Mouse (Mus musculus) limb, embryonic 14.5 days (tissue): Measurements from ENCODE around the gene Gm27021. TPM values are rescaled to one million over a fixed set of nuclear protein-coding genes. Genes with fewer than 3 reads are reported as not detected.
A peak's percentile ranks its signal among the peaks of the same experiment; 100 is the strongest.

Source experiments
- ATAC-seq: fragments of 200-750 bp; cut with Nextera tagmentation; 2 replicates; pipeline ENCODE4 v1.8.0; 2017; ENCODE audit warnings: low read depth, moderate number of reproducible peaks, moderate TSS enrichment; ENCODE audit not compliant: low FRiP score
- DNase-seq: peaks from one replicate; pipeline ENCODE4 v3.0.0-alpha.2; 2015; ENCODE audit warnings: low spot score
- H3K27ac ChIP-seq: fragments of 300-500 bp; sonication (generic); replicated peaks from 2 replicates; pipeline ENCODE4 v1.5.1; 2014; ENCODE audit warnings: low read depth, mild to moderate bottlenecking, low read length, moderate library complexity, mixed read lengths
- H3K27me3 ChIP-seq: fragments of 300-500 bp; sonication (generic); 2 replicates; pipeline ENCODE4 v1.6.1; 2014; ENCODE audit warnings: low read length, mixed read lengths; ENCODE audit not compliant: control insufficient read depth, insufficient read depth
- H3K36me3 ChIP-seq: fragments of 300-500 bp; sonication (generic); 2 replicates; pipeline ENCODE4 v1.6.1; 2014; ENCODE audit warnings: mild to moderate bottlenecking, low read length, moderate library complexity, mixed read lengths; ENCODE audit not compliant: control insufficient read depth, insufficient read depth
- H3K4me1 ChIP-seq: fragments of 300-500 bp; sonication (generic); 2 replicates; pipeline ENCODE4 v1.6.1; 2014; ENCODE audit warnings: antibody characterized with exemption, low read length, mixed read lengths; ENCODE audit not compliant: control insufficient read depth, insufficient read depth
- H3K4me2 ChIP-seq: fragments of 300-500 bp; sonication (generic); replicated peaks from 2 replicates; pipeline ENCODE4 v1.6.1; 2014; ENCODE audit warnings: low read depth, mild to moderate bottlenecking, low read length, moderate library complexity; ENCODE audit not compliant: severe bottlenecking
- H3K4me3 ChIP-seq: fragments of 300-500 bp; sonication (generic); replicated peaks from 2 replicates; pipeline ENCODE4 v1.5.1; 2014; ENCODE audit warnings: low read length
- H3K9ac ChIP-seq: fragments of 300-500 bp; sonication (generic); 2 replicates; pipeline ENCODE4 v1.6.1; 2014; ENCODE audit warnings: mild to moderate bottlenecking, low read depth, low read length, moderate library complexity; ENCODE audit not compliant: severe bottlenecking
- H3K9me3 ChIP-seq: fragments of 300-500 bp; sonication (generic); 2 replicates; pipeline ENCODE4 v1.6.1; 2016; ENCODE audit warnings: low read length; ENCODE audit not compliant: control insufficient read depth
- POLR2A ChIP-seq: fragments of 200-500 bp; IDR thresholded peaks from 2 replicates; pipeline ENCODE4 v1.8.0; 2012; ENCODE audit warnings: inconsistent platforms, mild to moderate bottlenecking, moderate library complexity, borderline replicate concordance; ENCODE audit not compliant: insufficient read depth, insufficient read length; ENCODE audit errors: extremely low read depth
- WGBS: fragments of 180-500 bp; shearing (Covaris S2); extraction: QIAGEN DNeasy Blood & Tissue Kit; methylation state at CpG from one replicate; pipeline ENCODE4 v1.1.7; 2014; 5-methylcytosine and 5-hydroxymethylcytosine counted together
- polyA plus RNA-seq, 2 experiments: library from polyadenylated mRNA; depleted of rRNA in 1 of 2; stranded (reverse) in 1 of 2; unstranded in 1 of 2; fragments of >200 nt; fragmentation: Nextera tagmentation in 1 of 2; extraction: Ambion mirVana in 1 of 2; gene quantifications; 2 replicates each; pipeline versions ENCODE4 v1.2.1 to v1.2.3; 2012 to 2014

Gene Gm27021
- polyA plus RNA-seq, 2 experiments: 2.2 to 3.4 TPM

GRCm38 (mm10) chr8:120657415-120657814, 10.5 kb downstream of the Gm27021 start:
- no peak overlapping the region for H3K4me2 ChIP-seq
- no peak overlapping the region for H3K4me3 ChIP-seq
- DNase-seq (no peak), ATAC-seq (no peak)
- WGBS: 97% methylated on average over 8 of the region's 8 CpGs
- no peaks in the 10 kb centered on the region for H3K9me3 ChIP-seq
- H3K27me3 ChIP-seq: no peaks in the 10 kb centered on the region
- no peak for TF ChIP-seq POLR2A
- H3K36me3 ChIP-seq: peaks cover 76% of the 10 kb centered on the region
- no peaks in the 10 kb centered on the region for H3K4me1 ChIP-seq
- H3K27ac ChIP-seq: no peak overlapping the region
- no peak overlapping the region for H3K9ac ChIP-seq

- H3K4me2 ChIP-seq: no peak overlapping the region
- H3K4me1 ChIP-seq: no peaks in the 10 kb centered on the region
- H3K4me3 ChIP-seq: no peak overlapping the region
- no peak overlapping the region for H3K27ac ChIP-seq
- no peak for TF ChIP-seq POLR2A
- 95% methylated on average over 7 of the region's 7 CpGs for WGBS
- no peak for DNase-seq
- H3K27me3 ChIP-seq: no peaks in the 10 kb centered on the region
- H3K36me3 ChIP-seq: peaks cover 76% of the 10 kb centered on the region
- no peak for ATAC-seq
- no peaks in the 10 kb centered on the region for H3K9me3 ChIP-seq
- H3K9ac ChIP-seq: no peak overlapping the region
These were observed 11.4 kb downstream of the Gm27021 start for GRCm38 (mm10) chr8:120656322-120657052.

- H3K36me3 ChIP-seq: no peaks in the 10 kb centered on the region
- no peak within 1 kb of the TSS for H3K9ac ChIP-seq
These were observed 20.3 kb downstream of the Gm27021 start, which contains the start of gene 1190005I06Rik for GRCm38 (mm10) chr8:120647532-120647931. 1190005I06Rik (minus strand) TSS chr8:120647632.

GRCm38 (mm10) chr8:120644663-120645062, 23.2 kb downstream of the Gm27021 start:
- no peak for TF ChIP-seq POLR2A
- Histone ChIP-seq H3K9ac (peak overlapping the region; percentile 4; the same call in 1 of the 2 replicates), H3K4me2 (no peak overlapping the region), H3K27ac (no peak overlapping the region), H3K36me3 (no peaks in the 10 kb centered on the region), H3K4me1 (no peaks in the 10 kb centered on the region), H3K4me3 (no peak overlapping the region), H3K9me3 (no peaks in the 10 kb centered on the region), H3K27me3 (no peaks in the 10 kb centered on the region)
- DNase-seq (no peak), ATAC-seq (no peak)
- WGBS: 75% methylated on average over 7 of the region's 7 CpGs

More at GRCm38 (mm10) chr8:120647532-120647931, 20.3 kb downstream of the Gm27021 start, which contains the start of gene 1190005I06Rik:
- Histone ChIP-seq H3K4me2 (no peak within 1 kb of the TSS), H3K4me3 (no peak within 1 kb of the TSS), H3K27ac (no peak within 1 kb of the TSS), H3K27me3 (no peaks in the 10 kb centered on the region), H3K9me3 (no peaks in the 10 kb centered on the region), H3K4me1 (no peaks in the 10 kb centered on the region)
- no peak for TF ChIP-seq POLR2A
- DNase-seq (no peak), ATAC-seq (no peak)
- 50% methylated on average over 7 of the region's 7 CpGs for WGBS

- Histone ChIP-seq H3K4me3 (no peak overlapping the region), H3K4me2 (no peak overlapping the region), H3K27me3 (no peaks in the 10 kb centered on the region), H3K27ac (no peak overlapping the region), H3K9ac (no peak overlapping the region), H3K4me1 (no peaks in the 10 kb centered on the region), H3K9me3 (no peaks in the 10 kb centered on the region), H3K36me3 (no peaks in the 10 kb centered on the region)
- DNase-seq (no peak), ATAC-seq (no peak)
- no peak for TF ChIP-seq POLR2A
- WGBS: 72% methylated on average over 10 of the region's 10 CpGs
These were observed 25.7 kb downstream of the Gm27021 start for GRCm38 (mm10) chr8:120642031-120642662.
